Mouse (Mus musculus) lung, postnatal 14 days (tissue): ENCODE data around the gene Rere.

Experiments used
- DNase-seq: peaks from one replicate; pipeline ENCODE4 v3.0.0; 2021

Gene Rere

GRCm38 (mm10) chr4:150559514-150559913, 278.1 kb downstream of the Rere start:
- no peak for DNase-seq

- no peak for DNase-seq
Measured at GRCm38 (mm10) chr4:150563281-150563680, 281.8 kb downstream of the Rere start.

GRCm38 (mm10) chr4:150566193-150566592, 284.7 kb downstream of the Rere start:
- DNase-seq = no peak

- DNase-seq = no peak
Measured at GRCm38 (mm10) chr4:150568318-150569134, 287.1 kb downstream of the Rere start.

DNA sequence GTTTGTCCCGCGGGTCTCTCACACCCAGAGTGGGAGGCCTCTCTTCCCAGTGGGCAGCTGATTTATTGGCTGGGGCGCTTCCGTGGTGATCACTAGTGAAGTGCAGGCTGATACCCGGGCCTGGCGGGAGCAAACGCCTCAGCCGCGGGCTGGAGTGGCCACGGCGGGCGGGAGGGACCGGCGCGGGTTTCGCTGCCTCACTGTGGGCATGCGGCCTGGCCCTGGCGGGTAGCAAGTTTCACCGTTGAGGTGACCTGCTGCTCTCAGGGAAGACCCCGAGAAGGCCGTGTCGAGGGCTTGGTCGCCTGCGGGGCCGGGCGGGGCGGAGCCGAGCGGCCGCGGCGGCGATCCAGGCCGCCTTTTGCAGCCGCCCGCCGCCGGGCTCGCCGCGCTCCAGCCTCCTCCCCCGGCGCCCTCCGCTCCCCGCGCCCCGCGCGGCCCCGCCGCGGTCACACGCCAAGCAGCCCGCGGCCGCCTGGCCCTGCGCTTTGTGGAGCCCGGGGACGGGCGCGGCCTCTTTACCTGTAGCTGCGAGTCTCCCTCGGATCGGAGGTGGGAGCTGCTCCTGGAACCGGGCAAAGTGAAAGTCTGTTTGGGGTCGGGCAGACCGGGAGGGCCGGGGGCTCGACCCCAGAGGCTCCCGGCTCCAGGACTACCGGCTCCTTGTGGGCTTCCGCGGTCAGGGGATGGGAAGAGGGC, 287.8 kb downstream of the Rere start:
- peak; percentile 77 for DNase-seq

- DNase-seq = peak; percentile 57
Measured at GRCm38 (mm10) chr4:150569834-150570571, 288.6 kb downstream of the Rere start.

- DNase-seq = no peak
Measured at GRCm38 (mm10) chr4:150570793-150571192, 289.3 kb downstream of the Rere start.

DNA sequence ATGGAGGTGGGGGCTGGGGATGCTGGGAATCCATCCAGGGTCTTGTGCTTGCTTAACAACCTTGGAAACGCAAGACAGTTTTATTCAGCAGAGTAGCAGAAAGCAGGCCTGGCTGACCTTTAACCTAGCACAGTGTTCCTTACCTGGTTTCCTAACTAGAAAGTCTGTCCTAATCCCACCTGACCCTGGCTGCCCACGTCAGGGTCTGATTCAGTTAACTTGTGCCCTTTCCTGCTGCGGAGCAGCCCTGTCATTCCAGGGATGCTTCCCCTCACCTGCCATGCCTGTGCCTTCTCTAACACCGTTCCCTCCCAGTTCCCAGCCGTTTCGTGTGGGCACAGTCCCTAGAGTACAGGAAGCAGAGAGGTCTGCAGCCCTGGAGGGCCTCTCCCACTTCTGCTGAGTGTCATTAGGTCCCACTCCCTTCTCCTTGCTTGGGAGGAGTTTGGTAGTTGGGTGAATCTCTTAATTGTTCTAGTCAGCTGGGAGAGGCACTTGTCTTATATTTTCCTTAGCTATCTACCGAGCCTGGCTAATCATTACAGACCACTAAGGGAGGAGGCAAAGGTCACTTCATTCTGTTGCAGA, 290.8 kb downstream of the Rere start:
- DNase-seq = no peak

GRCm38 (mm10) chr4:150572938-150573337, 291.5 kb downstream of the Rere start:
- DNase-seq = no peak

DNA sequence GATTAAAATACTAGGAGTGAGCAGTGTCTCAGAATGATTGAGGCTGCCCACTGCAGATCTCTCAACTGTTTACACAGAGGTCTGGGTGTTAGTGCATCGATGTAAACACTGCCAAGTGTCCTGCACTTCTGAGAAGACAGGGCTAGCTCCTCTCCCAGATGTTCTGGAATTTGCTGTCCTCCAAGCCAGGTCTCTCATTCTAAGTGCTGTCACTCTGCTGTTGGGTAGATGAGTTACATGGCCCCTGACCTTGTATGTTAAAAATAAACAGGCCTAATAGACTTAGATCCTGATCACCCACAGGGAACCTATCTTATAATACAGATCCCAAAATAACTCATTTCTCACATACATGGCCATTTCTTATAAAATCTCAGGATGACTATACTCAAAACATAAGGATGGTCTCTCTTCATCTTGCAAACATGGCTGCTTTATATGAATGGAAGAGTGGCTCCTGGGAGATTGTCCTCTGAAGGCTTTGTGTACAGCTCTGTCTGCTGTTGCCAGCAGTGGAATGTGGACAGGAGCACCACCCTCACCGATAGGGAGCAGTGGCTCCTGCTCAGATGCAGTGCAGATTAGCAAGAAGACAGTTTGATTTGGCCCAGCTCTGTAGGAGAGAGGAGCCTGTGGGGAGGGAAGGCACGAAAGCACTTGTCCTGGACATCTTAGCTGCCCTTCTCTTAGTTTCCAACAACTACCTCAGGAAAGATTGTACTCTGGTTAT, 294.1 kb downstream of the Rere start:
- no peak for DNase-seq

DNA sequence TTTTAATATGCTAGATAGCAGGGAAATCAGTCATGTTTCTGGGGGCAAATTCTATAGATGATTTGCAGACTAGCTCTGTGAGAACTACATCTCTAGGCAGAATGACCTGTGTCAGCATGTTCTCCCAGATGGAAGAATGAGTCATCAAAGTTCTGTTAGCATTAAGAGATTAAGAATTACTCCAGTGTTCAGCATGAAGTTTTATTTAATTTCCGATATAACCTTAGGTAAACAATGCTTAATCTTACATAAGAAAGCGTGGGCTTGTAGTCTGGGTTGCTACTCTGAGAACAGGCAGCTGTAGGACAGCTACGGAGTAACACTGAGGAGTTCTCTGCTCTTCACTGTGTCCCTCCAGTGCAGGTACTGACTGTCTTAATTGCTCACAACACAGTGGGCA, 294.9 kb downstream of the Rere start:
- no peak for DNase-seq

- DNase-seq = no peak
Measured at GRCm38 (mm10) chr4:150578021-150578420, 296.6 kb downstream of the Rere start.

DNA sequence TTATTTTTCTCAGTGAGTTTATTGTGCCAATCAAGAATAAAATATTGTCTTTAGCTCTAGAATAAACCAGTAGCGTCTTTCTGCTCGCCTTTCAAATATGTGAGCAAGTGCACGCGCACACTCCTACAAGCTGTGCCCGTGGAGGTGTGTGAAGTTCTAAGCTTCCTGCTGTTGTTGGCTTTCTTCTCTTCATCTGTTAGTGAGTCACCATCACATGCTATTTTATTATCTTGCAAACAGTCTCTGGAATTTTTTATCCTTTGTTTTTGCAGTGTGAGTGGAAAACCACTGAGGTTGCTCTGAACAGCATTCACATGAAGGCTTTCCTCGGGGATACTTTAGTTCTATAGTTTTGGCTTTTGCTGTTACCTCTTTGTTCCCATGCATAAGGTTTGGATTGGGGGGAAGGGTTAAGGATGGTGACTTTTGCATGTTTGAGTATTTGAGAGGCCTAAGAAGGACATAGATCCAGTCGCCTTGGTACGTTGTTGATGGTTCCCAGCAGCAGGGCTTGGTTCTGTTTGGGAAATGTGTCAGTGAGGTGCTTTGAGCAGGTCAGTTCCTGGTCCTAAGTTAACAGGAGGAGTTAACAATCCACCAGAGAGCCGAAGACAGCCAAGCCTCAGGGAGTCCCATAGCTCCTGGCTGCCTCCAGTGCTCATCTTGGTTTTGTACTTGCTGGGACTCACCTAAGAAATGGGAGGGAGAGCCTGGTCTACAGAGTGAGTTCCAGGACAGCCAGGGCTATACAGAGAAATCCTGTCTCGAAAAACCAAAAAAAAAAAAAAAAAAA, 300.7 kb downstream of the Rere start:
- no peak for DNase-seq

GRCm38 (mm10) chr4:150582966-150583776, 301.7 kb downstream of the Rere start:
- peak; percentile 77 for DNase-seq

GRCm38 (mm10) chr4:150583777-150584135, 302.3 kb downstream of the Rere start:
- no peak for DNase-seq

DNA sequence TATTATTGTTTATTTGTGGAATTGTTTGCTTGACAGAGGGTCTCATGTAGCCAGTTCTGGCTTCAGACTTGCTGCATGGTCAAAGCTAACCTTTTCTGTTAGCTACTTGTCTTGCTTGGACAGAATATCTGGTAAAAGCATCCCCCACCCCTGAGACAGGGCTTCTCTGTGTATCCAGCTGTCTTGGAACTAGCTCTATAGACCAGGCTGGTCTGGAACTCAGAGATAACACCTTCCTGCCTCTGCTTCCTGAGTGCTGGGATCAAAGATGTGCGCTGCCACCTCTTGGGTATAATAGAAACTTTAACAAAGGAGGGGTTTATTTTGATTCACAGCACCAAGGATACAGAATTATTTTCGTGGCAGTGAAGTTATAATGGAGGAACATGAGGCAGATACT, 304.4 kb downstream of the Rere start:
- DNase-seq = no peak

GRCm38 (mm10) chr4:150586275-150586674, 304.8 kb downstream of the Rere start:
- no peak for DNase-seq

GRCm38 (mm10) chr4:150587597-150588299, 306.3 kb downstream of the Rere start:
- no peak for DNase-seq

GRCm38 (mm10) chr4:150588300-150588621, 306.8 kb downstream of the Rere start:
- no peak for DNase-seq

DNA sequence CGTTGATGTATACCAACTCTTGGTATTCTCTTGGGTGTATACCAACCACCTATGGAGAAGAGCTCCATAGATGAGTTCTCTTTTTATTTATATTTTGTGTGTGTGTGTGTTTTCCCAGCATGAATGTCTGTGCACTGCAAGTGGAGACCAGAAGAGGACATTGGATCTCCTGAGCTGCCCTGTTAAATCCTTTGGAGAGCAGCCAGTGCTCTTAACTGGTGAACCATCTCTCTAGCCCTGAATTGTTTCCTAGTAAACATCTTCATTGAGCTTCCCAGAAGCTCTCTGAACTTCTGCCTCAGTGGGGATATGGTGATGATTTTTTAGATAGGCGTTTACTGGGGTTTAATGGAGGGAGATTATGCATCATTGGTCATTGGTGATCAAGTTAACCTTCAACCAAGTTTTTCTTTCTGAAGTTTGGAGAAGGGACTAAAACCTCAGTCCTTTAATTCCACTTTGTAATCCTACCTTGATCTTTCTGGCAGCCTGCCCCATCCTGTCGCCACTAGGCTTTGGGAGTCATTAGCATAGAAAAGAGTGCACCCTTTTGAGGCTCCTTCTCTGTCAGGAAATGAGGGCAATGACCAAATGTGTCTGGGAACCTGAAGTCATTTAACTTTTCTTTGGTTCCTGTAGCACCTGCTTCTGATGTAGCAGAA, 309.3 kb downstream of the Rere start:
- DNase-seq = no peak
